Mouse (Mus musculus) cerebellum, postnatal 25 days (tissue): ENCODE data around the gene Plekhg2.

Experiments
- DNase-seq, 2 experiments: peaks; one replicate each; pipeline ENCODE4 v3.0.0; 2021; ENCODE audit warnings: mixed read lengths in 2 of 2

Plekhg2 gene

DNA sequence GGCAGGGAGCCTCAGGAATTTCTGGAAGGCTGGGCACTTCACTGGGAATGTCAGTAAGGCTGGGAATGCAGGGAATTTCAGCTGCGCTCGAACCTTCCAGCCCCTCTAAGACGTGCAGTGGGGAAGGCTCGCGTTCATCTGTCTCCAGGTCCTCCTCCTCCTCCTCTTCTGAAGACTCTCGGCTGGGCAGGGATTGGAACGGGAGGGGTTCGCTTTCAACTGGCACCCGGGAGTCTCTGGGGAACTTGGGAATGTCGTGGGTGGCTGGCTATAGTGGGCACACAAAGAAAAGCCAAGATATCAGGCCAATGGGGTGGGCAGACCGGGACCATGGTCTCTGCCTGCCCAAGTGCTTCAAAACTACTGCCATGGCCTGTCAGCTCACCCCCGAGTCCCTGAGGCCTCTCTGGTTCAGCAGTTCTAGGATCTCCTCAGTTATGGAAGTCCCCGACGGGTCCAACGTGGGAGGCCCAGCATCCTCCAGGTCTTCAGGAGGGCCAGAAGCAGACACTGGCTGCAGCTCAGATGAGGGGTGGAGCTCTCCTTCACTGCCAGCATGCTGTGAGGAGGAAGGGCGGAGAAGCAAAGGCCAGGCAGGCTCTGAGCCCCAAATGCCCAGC lies 9.8 kb downstream of the Plekhg2 start:
- no peak for DNase-seq

DNA sequence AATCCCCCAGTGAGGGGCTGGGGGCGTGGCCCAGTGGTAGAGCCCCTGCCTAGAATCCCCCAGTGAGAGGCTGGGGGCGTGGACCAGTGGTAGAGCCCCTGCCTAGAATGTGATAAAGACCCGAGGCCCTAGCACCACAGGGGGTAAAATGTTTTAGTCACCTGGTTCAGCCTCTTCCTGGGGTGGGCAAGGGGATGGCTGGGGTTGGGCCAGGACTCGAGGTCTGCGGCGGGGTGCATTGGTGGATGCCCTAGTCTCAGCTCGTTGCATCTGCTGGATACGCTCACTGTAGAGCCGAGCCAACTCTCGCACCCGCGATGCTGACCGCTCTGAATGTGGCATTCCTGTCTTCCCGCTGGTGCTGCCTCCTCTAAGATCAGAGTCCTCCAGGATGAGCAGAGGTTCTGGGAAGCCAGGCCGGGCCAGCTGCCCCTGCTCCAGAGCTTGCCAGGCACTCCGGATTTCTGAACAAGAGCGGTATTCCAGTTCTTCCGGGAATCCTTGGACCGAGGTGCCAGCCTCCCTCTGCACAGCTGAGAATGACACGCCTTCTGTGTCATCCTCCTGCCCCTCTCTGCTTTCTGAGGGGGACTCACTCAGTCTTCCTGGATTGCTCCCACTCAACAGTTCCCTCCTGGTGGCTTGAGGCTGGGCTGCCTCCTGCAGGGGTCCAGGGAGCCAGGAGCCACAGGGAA lies 10.6 kb downstream of the Plekhg2 start:
- DNase-seq: no peak

DNA sequence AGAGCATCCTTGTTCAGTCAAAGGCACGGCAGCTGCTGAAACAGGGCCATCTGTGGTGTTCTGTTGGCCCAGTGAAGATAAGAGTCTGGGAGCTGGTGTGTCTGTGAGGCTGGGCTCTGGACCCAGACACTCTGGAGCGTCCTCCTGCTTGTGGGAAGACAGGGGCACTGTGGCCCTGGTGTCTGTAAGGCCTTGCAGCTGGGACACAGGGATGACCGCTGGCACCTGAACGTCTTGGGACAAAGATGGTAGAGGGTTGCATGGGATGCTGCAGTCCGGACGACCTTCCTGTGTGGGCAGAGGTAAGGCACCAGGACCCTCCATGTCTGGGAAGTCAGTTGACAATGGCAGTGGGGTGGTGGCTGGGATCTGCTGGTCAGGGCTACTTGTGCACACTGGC lies 12.1 kb downstream of the Plekhg2 start:
- no peak for DNase-seq

DNA sequence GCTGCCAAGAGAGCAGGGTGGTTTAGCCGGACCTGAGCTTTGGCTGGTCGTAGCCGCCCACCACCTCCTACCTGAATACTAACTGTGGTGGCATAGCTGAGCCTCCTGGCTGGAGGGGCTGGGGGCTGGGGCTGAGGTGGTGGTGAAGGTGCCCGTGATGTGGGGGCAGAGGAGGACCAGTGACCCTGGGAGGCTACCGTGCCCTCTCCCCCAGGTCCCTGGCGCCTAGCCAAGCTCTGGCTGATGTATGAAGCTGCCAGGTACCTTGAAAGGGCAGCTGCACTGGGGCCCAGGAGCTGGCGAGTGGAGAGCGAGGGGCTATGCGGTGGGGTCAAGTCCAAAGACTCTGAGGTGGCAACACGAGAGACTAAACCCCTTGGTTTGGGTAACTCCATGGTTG lies 12.5 kb downstream of the Plekhg2 start:
- no peak for DNase-seq

DNA sequence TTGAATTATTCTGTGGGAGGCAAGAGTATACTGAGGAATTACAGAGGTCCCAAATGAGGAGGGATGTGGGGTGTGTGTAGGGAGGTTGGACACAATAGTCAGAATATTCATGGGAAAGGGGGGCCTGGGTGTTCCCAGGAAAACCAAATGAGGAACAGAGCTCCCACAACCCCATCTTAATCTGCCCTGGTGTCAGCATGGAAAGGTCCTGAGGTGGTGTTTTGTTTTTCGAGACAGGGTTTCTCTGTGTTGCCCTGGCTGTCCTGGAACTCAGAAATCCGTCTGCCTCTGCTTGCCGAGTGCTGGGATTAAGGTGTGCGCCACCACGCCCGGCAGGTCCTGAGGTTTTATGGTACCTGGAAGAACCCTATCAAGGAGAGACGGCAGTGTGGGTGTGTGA lies 14.0 kb downstream of the Plekhg2 start:
- DNase-seq: no peak

DNA sequence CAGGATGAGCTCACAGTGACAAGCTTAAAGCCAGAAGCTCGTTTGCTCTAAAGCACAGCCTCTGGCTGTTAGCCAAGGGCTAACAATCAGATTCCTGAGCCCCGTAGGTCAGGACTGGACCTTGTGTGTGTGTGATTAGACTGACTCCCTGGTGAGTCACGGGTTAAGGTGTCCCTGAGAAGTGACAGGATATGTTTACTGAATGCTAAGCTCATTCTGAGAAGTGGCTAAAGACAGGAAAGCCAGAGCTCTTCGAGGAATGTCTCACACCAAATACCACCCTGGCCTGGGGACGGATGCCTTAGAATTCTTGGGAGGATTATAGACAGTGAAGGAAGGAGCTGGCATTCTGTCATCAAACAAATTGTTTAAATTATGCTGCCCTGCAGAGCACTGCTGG lies 14.4 kb downstream of the Plekhg2 start:
- DNase-seq: no peak

DNA sequence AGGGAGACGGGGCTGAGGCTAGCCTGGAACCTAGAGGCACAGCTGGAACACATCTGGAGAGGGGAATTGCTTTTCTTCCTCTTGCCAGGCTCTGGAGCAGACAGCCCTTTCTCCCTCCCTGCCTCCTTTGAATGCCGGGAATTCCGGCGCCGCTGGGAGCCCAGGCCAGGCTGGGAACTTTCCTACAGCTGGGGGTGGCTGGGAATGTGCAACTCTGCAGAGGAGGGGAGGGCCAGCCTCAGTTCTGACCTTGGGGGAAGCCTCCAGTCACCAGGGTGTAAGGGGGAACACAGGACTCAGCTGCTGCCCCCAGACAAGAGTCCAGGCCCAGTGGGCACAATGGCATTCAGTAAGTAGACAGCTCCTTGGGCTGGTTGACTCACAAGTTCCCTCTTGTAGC lies 15.4 kb downstream of the Plekhg2 start:
- DNase-seq: no peak

DNA sequence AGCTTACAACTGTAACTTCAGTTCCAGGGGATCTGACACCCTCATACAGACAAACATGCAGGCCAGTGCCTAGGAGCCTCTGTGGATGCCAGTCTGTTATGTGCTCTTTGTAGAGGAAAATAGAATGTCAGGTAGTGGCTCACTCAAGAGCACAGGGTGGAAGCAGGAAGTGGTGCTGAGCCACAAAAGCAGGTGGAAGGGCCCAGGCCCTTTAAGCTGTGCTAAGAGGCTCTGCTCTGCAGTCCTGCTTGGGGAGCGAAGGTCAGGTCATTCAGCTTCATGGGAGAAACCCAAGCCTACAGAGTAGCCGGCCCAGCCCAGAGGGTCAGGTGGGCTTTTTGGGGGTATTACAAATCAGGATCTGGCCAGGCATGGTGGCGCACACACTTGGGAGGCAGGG lies 17.2 kb downstream of the Plekhg2 start:
- no peak for DNase-seq

DNA sequence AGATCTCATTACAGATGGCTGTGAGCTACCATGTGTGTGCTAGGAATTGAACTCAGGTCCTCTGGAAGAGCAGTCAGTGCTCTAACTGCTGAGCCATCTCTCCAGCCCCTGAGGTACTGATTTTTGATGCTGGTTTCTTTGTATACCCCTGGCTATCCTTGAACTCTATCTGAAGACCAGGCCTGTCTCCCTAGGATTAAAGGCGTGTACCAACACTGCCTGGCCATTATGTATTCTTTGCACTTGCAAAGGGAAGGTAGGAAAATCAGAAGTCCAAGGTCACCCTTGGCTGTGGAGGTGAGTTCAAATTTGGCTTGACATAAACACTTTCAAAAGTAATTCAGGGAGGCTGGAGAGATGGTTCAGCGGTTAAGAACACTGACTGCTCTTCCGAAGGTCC lies 17.8 kb downstream of the Plekhg2 start:
- no peak for DNase-seq

DNA sequence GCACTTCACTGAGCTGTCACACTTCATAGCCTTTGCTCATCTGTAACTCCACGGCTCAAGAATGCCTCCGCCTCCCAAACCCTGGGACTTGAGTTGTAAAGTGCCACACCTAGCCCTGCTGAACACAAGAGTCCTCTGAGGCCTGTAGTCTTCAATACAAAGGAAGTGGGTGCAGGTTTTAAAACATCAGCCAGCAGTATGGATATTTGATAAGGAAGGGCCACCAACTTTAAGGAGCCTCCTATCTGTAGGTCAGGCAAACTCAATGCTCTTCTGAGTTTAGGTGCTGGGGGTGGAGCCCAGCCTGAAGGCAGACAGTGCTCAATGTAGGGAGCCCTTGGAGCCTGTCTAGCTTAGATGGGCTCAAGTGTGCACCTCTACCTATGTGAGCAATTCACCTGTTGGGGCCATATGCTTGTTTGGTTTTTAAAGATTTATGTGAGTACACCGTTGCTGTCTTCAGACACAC lies 18.3 kb downstream of the Plekhg2 start:
- no peak for DNase-seq

DNA sequence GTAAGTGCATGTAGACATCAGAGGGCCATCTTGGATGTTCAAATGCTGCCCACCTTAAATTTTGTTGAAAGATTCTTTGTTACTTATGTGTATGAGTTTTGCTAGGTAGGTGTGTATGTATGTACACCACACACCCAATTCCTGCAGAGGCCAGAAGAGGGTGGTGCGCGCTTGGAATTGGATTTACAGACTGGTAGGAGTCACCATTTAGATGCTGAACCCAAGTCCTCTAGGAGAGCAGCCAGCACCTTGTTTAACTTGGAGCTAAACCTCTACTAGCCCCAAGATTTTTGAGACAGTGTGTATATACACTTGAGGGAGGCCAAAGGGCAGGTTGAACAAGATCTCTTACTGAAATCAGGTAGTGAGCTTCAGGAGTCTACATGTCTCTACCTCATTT lies 19.1 kb downstream of the Plekhg2 start:
- no peak for DNase-seq

DNA sequence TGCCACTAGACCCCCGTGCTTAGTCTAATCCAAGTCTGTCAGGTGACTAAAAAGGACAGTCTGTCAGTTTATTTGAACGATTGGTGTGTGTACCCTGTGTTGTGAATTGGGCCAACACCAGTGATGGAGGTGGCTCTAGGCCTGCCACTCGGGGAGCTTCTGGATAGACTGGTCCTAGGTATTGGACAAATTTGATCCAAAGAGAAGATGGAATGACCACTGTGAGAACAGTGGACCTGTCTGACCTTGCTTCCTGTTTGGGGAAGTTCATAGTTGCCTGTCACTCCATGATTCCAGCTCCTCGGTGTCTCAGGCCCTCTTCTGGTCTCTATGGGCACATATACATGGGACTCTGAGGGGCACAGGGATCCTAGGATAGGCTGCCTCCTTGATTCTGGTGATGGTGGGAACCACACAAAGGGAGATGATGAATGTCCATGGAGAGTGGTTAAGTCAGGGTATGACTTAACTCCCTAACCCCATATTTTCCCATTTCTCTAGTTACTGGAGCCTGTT lies 20.7 kb downstream of the Plekhg2 start:
- no peak for DNase-seq

DNA sequence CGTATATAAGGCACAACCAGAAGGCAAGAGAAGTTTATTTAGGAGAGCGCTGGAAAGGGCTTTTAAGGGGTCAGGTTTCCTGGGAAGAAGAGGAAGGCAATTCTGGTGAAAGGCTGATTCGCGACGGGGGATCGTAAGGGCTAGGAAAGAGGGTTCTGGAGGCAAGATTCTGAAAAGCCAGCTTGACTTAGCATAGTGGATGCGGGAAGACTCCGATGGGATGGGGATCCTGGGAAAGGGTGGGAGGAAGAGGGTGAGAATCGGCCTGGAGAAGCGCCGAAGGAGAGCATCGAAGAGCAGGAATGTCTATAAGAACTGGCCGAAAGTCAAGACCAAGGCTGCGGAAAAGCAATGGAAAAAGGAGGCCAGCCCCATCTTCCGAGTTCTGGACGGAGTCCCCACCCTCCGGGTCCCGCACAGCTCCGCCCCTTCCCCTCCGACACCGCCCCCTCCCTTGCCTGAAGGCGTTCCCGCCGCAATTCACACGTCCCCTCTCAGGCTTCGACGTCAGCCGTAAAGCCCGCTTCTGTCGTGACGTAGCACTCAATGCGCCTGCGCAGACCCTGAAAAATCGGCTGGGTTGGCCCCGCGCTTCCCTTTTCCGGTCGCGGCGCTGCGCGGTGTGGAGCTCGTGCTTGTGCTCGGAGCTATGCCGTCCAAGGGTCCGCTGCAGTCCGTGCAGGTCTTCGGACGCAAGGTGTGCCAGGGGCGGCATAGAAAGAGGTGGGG lies 22.1 kb downstream of the Plekhg2 start, which contains the start of gene Rps16:
Gene Rps16 (plus strand): TSS at position 498 of the 729 bp plus-strand sequence.
- DNase-seq: peak; percentile 99

DNA sequence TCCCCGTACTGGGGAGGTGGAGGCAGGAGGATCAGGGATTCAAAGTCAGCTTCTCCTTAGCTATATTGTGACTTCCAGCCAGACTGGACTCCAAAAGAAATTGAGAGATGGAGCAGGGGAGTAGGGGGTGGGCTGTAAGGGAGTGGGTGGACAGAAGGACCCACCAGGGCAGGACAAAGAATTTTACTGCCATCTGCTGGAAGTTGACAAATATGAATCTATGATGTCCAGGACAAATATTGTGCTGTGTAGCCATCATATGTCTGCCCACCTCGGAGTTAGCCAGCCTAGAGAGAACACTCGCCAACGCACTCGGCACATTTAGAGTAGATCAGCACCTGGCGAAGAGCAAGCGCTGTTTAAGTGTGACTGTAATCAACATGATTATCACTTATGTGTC lies 23.8 kb downstream of the Plekhg2 start:
- DNase-seq: no peak

DNA sequence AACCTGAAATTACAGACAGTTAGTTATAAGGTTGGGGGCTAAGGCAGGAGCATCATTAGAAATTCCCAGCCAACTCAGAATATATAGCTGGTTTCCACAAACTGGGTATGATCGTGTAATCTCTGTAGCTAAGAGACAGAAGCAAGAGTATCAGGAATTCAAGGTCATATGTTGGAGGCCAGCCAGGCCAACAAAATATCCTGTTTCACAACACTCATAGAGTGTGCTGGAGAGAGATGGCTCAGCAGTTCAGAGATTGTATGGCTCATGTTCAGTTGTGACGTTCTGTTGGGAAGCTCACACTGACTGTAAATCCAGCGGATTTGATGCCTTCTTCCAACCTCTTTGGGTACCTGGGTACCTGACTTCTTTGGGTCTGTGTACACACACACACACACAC lies 24.7 kb downstream of the Plekhg2 start:
- no peak for DNase-seq

DNA sequence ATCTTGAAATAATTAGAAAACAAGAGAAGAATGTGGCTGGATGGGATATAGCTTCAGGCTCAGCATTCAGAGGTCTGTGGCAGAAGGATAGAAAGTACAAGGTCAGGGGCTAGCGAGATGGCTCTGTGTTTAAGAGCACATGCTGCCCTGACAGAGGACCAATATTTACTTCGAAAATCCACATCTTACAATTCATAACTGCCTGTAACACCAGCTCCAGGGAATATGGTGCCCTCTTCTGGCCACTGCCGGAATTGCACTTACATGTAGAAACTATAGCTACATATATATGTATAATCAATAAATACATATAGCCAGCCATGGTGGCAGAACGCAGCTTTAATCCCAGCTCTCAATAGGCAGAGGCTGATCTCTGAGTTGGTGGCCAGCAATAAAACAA lies 27.8 kb downstream of the Plekhg2 start:
- peak; percentile 72 to 83 for DNase-seq

DNA sequence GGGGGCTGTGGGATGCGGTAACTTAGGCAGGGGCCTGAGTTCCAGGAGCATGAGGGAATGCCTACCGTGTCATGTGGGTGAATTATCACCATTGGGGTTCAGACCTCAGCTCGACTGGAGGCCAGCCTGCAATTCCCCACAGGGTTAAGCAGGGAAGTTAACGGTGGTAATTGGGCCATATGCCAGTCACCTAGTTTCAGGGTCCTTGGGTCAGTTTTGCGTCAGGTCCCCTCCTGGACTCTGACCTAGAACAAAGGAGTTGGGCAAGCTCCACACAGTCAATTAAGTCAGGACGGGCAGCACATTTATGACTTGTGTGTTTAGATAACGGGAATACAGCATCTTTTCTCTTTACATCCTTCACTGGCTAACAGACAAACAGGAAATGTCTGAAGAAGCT lies 31.0 kb downstream of the Plekhg2 start:
- DNase-seq: no peak

DNA sequence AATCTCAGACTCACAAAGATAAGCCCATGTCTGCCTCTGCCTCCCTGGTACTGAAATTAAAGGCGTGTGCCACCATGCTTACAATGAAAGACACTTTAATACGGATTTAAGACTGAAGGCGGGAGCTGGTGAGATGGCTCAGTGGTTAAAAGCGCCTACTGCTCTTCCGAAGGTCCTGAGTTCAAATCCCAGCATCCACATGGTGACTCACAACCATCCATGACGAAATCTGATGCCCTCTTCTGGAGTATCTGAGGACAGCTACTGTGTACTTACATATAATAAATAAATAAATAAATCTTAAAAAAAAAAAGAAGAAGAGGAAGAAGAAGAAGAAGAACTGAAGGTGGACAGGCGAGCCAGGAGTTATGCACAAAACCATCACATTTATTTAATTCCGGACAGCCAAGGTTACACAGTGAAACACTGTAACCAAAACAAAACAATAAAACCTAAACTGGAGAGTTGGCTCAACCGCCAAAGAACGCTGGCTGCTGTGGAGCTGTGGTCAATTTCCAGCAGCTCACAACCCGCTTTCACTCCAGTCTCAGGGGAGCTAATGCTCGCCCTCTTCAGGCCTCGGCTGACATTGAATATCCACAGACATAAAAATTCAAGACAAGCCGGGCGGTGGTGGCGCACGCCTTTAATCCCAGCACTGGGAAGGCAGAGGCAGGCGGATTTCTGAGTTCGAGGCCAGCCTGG lies 33.0 kb downstream of the Plekhg2 start:
- DNase-seq: peak; percentile 37 to 54

DNA sequence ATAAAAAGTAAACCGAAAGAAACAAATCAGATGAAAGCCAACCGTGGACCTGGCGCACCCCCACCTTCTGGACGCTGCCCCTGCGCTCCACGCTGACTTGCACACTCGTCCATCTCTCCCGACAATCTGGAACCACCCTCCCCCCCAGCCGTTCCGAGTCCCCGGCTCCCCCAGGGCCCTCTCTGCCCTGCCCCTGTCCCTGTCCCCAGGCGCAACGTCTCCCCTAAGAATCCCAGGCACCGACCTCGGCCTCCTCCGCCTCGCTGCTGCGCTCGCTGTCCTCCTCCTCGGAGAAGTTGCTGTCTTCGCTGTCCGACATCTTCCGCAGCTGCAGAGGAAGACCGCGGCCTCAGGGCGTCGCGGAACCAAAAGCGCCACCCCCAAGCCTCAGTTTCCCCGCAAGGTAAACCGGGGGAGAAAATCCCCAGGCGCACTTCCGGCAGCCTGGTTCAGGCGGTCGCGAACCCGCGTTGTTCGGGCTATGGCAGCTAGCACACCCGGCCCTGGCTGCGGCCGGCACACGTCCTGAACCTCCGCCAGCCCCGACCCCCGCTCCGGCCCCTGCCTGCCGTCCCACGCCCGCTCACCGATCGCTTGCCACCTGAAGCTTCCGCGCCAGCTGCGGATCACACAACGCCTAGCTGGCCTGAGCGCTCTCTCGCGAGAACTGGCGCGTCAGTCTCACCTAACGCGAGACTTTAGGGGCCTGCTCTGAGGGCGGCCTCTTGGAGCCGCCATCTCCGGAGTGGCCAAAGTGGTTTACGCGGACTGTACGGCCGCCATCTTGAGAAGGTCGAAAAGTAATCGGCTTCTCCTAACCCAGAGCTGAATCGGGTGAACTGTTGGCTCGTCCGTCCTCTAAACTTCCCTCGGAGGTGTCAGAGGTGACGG lies 34.0 kb downstream of the Plekhg2 start, which contains the start of gene Supt5:
Gene Supt5 (minus strand): TSS at position 639 of the 891 bp plus-strand sequence.
- peak; percentile 96 to 98 for DNase-seq

DNA sequence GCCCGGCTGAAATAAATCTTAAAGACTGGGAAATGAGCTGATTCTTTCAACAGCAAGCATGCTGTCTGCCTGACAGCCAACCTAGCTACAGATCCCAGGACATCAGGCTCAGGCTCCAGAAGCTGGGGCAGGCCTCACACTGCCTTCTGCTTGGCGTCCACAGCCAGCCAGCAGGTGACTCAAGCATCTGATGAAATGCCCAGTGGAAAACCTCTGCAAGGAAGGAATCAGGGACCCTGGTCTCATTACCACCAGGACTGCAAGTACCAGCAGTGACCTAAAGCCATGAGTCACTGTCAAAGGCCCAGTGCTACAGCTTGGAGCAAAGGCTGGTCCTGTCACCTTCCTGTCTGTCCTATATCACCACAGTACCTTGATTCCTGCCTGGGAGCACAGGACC lies 36.9 kb downstream of the Plekhg2 start:
- DNase-seq: no peak

DNA sequence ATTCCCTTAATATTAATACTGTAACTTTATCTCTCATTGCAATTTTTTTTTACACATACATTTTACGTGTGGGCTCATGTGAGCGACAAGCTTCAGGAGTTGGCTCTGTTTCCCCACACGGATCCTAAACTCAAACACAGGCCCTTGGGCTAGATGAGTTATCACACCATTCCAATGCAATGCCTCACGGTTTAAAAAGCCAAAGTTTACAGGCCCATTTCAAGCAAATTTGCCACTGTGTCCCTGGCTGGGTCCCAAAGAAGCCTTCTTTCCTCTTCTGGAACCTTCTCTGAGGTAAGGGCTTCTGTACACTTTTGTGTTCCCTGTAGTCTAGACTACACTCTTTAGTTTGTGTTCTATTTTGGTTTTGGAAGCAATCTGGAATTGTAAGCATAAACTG lies 37.9 kb downstream of the Plekhg2 start:
- no peak for DNase-seq

DNA sequence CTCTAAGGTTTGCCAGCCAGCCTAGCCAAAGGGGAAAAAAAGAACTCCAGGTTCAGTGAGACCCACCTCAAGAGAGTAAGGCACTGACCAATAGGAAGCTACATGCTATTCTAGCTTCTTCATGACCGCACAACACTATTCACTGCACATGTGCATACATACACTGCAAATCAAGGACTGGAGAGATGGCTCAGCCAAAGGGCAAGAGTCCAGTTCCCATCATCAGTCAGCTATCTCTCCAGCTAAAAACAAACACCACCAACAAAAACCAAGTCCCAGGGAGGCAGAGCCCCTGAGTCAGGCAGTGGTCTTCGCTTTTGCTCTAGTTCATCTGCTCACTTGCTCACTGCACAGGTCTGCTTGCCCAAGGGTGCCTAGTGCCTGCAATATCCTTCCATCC lies 44.1 kb downstream of the Plekhg2 start:
- no peak for DNase-seq
